Mouse (Mus musculus) neutrophil, adult 65 days (primary cell): ENCODE data around the gene Mcpt4. TPM values are rescaled to one million over a fixed set of nuclear protein-coding genes. Genes with fewer than 3 reads are reported as not detected.

ENCODE experiments used
- total RNA-seq: library from RNA; stranded (reverse); gene quantifications from 2 replicates; pipeline ENCODE4 v1.2.4, GENCODE M21; 2023

The Mcpt4 gene
- total RNA-seq: not detected in 2 replicates

DNA sequence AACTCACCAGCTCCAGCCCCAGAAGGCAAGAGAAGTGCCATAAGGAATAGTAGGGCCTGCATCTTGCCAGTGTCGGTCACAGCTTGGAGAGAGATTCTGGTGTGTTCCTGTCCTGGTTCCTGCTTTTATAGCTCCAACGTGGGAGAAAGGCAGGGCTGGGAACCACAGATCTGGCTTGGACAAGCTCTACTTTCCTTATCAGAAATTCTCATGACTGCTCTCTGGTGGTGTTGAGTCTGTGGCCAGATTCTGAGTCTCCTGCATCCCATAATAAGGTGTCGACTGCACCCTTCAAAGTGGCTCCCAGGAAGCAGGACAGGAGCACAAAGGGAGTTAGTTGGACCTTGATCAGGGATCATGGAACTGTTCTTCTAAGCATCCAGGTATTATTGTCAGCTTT lies at the start of gene Mcpt4:
Mcpt4 (minus strand) TSS at position 101 of the 400 bp plus-strand sequence.

DNA sequence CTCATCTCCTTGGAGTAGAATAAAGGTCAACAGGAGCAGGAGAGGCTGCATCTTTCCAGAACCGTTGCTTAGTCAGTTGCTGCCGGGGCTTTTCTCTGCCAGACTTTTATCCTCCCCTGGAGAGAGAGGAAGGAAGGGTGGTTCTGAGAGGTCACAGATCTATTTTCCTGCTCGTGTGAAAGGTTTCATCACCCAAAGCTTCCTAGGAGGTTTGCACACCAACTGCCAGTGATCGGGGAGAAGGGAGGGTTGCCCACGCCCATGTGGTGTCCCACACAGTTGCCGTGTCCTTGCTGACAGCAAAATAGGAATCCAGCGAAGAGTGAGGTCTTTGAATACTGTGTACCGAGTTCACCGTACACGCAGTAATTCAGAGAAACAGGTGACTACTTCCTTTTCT lies 40.3 kb upstream of the Mcpt4 start, which contains the start of gene Ctsg:
Ctsg (minus strand) TSS at position 189 of the 400 bp plus-strand sequence.

DNA sequence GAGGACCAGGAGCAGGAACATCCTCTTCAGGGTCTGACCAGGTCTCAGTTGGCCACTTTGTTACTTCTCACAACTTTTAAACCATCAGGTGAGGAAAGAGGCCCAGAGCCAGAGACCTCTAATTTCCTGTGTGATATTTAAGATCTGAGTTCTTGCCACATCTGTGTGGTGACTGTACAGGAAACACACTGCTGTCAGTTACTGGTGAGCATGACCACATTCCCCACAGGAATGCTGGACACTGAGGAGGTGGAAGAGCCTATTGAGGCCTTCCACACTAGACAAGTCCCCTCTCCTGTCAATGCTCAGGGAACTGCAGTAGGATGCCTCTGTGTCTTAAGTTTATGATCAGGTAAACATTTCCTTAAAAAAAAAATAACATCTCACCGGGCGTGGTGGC lies 23.1 kb upstream of the Mcpt4 start, which contains the start of gene Mcpt8:
Mcpt8 (minus strand) TSS at position 107 of the 400 bp plus-strand sequence.

DNA sequence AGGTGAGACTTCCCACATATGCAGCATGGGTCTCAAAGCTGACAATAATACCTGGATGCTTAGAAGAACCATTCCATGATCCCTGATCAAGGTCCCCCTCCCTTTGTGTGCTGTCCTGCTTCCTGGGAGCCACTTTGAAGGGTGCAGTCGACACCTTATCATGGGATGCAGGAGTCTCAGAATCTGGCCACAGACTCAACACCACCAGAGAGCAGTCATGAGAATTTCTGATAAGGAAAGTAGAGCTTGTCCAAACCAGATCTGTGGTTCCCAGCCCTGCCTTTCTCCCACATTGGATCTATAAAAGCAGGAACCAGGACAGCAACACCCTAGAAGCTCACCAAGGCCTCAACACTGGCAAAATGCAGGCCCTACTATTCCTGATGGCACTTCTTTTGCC lies 20.3 kb downstream of the Mcpt4 start, which contains the start of gene Mcpt2:
Mcpt2 (plus strand) TSS at position 250 of the 400 bp plus-strand sequence.

DNA sequence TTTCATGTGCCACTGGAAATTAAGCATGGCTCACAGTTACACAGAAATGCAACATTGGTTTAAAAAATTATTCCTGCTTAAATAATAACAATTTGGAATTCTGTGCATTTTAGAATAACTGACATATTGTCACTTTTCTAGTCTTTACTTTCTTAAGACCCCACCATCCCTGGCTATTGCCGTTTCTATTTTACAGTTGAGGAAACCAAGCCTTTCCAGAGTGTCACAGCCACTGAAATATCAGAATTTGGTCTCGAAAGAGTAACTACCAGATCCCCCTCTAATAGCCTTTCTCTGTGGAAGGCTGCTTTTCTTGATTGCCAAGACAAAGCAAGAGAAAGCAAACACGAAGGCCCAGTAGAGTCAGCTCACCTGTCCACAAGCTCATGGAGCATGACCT lies 31.7 kb downstream of the Mcpt4 start, which contains the start of gene Mcpt9:
Mcpt9 (minus strand) TSS at position 101 of the 400 bp plus-strand sequence.

DNA sequence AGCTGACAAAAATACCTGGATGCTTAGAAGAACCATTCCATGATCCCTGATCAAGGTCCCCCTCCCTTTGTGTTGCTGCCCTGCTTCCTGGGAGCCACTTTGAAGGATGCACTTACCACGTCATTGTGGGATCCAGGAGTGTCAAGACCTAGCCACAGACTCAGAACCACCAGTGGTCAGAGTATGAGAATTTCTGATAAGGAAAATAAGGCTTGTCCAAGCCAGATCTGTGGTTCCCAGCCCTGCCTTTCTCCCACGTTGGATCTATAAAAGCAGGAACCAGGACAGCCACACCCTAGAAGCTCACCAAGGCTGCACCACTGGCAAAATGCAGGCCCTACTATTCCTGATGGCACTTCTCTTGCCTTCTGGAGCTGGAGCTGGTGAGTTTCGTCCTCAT lies 44.4 kb downstream of the Mcpt4 start, which contains the start of gene Mcpt1:
Mcpt1 (plus strand) TSS at position 301 of the 400 bp plus-strand sequence.

Other genes starting within 250 kb of the Mcpt4 start
- gene Nfatc4, start 239.2 kb downstream of the Mcpt4 start, total RNA-seq: not detected in 2 replicates
- gene Nynrin, start 208.3 kb downstream of the Mcpt4 start, total RNA-seq: 1.1 and 3.0 TPM in 2 replicates
- 0.48 and 0.54 TPM in 2 replicates for gene Cbln3, start 177.9 kb downstream of the Mcpt4 start, total RNA-seq
- gene Khnyn, start 177.4 kb downstream of the Mcpt4 start, total RNA-seq: 107 and 146 TPM in 2 replicates
- gene Sdr39u1, start 162.0 kb downstream of the Mcpt4 start, total RNA-seq: 1.9 and 2.2 TPM in 2 replicates
- gene Cma1, start 117.6 kb downstream of the Mcpt4 start, total RNA-seq: not detected in 2 replicates
- gene Cma2, start 111.3 kb downstream of the Mcpt4 start, total RNA-seq: not detected in 2 replicates
- gene Mcpt1, start 44.3 kb downstream of the Mcpt4 start, total RNA-seq: not detected in 2 replicates
- not detected in 2 replicates for gene Mcpt9, start 31.8 kb downstream of the Mcpt4 start, total RNA-seq
- not detected in 2 replicates for gene Mcpt2, start 20.3 kb downstream of the Mcpt4 start, total RNA-seq
- gene Mcpt8, start 23.0 kb upstream of the Mcpt4 start, total RNA-seq: 83.0 and 87.4 TPM in 2 replicates
- 123 and 127 TPM in 2 replicates for gene Ctsg, start 40.3 kb upstream of the Mcpt4 start, total RNA-seq
- not detected in 2 replicates for gene Gzme, start 58.3 kb upstream of the Mcpt4 start, total RNA-seq
- gene Gzmd, start 70.3 kb upstream of the Mcpt4 start, total RNA-seq: not detected in 2 replicates
- gene Gzmg, start 97.3 kb upstream of the Mcpt4 start, total RNA-seq: not detected in 2 replicates
- not detected in 2 replicates for gene Gzmn, start 112.3 kb upstream of the Mcpt4 start, total RNA-seq
- gene Gzmf, start 149.1 kb upstream of the Mcpt4 start, total RNA-seq: not detected in 2 replicates
- not detected in 2 replicates for gene Gzmc, start 172.3 kb upstream of the Mcpt4 start, total RNA-seq
- gene Gzmb, start 199.9 kb upstream of the Mcpt4 start, total RNA-seq: 0.27 and 0.76 TPM in 2 replicates